Mouse (Mus musculus): ENCODE results near the gene Gm20388. TPM values are rescaled to one million over a fixed set of nuclear protein-coding genes. Genes with fewer than 3 reads are reported as not detected.

Gm20388 gene
- total RNA-seq, 2 experiments from 2014 or later = 8.8 TPM

DNA sequence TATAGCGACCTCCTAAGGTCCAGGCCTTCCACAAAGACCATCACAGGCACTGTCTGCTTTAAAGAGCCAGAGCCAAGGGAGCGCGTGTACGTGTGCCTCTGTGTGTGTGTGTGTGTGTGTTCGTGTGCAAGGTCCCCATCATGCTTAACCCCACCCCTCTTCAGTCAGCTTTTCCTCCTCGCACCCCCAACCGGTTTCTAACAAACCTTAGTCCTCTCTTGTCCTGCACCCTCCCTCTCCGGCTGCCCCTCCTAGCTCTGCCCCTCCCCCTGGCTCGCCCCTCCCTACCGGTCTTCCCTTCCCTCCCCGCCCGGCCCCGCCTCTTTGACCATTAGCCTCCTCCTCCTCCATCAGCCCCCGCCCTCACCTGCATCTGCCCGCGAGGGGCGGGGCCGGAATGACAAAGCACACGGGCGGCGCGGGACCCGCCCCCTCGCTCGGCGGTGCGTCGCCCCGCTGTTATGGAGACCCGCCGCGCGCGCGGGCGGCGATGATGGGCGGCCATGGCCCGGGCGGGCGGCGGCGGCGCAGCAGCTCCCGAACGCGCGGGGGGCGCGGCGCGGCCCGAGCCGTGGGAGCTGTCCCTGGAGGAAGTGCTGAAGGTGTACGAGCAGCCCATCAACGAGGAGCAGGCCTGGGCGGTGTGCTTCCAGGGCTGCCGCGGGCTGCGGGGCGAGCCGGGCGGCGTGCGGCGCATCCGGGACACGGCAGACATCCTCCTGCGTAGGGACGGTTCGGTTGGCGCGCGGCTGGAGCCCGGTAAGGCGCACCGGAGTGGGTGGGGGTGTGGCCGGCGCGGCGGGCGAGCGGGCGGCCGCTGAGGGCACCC, 3421.8 kb downstream of the Gm20388 start, which contains the start of gene Spire2:
TSS of gene Spire2 (plus strand) at position 452 of the 829 bp plus-strand sequence.
- peak; percentile 52 to 54 for DNase-seq (ENCODE audit: extremely low spot score in 1 of 2, low spot score in 1 of 2)

DNA sequence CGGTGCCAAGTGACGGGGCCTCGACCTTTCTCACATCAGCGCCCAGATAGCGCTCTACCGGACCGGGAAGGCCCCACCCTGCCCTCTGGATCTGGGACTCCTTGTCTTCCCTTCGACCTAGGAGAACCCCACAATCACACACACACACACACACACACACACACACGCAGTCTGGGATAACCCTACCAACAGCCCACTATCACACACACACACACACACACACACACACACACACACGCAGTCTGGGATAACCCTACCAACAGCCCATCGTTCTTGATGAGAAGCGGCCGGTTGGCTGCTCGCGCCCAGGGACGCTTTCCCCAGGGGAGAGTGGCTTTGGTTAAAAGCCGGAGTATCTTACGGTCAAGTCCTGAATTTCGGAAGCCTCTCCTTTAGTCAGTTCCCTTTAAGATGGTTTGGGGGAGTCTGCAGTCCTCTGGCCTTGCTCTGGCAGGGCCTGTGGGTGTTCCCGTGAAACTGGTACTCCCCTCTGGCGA, 3422.5 kb downstream of the Gm20388 start:
- no peak for DNase-seq (ENCODE audit: extremely low spot score in 1 of 2, low spot score in 1 of 2)

DNA sequence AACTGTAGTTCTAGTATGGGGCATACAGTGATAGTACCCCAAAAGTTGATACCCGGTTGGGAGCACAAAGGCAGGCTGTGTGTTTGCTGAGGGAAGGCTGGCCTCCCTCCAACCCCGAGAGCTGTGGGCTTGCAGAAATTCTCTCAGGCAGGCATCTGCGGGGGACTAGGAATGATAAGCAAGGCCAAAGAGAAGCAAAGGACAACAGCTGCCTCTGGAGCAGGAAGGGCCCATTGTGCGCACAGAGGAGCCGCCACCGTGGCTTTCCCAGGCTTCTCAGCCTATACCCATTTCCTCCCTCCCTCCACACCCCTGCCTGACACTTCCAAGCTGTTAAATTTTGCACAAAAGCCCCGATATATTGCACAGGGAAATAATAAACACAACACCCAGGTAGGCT, 3423.2 kb downstream of the Gm20388 start:
- peak in 1 of 2 experiments; percentile 13 for DNase-seq (ENCODE audit: extremely low spot score in 1 of 2, low spot score in 1 of 2)

DNA sequence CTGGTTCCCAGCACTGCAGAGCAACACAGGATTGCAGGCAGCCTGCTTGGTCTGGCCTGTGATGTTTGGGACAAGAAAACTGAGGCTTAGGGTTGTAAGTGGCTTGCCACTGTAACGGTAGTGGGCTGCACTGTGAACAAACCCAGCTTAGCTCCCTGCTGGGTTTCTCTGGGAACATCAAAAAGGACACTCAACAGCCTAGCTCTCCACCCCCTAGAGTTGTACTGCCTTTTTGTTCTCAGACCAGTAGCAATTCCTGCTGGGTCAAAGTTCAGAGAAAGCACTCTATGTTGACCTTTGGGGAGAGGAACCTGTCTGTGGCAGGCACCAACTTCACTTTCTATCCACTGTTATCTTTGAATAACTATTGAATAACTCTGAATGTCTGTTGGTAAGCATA, 3423.8 kb downstream of the Gm20388 start:
- DNase-seq (ENCODE audit: extremely low spot score in 1 of 2, low spot score in 1 of 2) = no peak

DNA sequence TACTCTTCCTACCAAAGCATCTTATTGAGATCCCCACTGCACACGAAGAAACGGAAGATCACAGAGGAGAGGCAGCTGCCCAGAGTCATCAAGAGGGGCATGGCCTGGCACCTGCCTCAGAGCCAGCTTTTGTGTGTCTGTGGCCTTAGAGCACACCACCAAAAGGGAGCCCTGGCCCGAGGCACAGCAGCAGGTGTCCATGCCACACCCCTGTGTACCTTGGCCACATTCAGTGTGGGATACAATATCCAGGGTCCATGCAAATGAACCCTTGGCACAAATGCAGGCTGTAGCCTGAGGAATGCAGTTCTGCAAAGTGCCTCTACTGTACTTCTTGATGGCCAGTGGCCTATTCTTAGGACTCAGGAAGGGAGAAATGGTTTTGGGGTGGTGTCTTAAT, 3426.8 kb downstream of the Gm20388 start:
- DNase-seq (ENCODE audit: extremely low spot score in 1 of 2, low spot score in 1 of 2) = no peak

DNA sequence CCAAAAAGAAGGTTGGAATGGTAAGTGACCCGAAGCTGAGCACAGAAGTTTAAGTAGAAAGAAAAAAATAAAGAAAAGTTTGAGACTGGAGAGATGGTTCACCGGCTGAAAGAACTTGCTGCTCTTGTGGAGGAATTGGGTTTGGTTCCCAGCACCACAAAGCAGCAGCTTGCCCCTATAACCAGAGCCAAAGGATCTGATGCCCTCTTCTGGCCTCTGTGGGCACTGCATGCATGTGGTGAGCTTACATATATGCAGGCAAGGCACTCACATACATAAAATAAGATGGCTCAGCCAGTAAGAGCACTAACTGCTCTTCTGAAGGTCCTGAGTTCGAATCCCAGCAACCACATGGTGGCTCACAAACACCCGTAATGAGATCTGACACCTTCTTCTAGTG, 3429.4 kb downstream of the Gm20388 start:
- DNase-seq (ENCODE audit: extremely low spot score in 1 of 2, low spot score in 1 of 2) = no peak

DNA sequence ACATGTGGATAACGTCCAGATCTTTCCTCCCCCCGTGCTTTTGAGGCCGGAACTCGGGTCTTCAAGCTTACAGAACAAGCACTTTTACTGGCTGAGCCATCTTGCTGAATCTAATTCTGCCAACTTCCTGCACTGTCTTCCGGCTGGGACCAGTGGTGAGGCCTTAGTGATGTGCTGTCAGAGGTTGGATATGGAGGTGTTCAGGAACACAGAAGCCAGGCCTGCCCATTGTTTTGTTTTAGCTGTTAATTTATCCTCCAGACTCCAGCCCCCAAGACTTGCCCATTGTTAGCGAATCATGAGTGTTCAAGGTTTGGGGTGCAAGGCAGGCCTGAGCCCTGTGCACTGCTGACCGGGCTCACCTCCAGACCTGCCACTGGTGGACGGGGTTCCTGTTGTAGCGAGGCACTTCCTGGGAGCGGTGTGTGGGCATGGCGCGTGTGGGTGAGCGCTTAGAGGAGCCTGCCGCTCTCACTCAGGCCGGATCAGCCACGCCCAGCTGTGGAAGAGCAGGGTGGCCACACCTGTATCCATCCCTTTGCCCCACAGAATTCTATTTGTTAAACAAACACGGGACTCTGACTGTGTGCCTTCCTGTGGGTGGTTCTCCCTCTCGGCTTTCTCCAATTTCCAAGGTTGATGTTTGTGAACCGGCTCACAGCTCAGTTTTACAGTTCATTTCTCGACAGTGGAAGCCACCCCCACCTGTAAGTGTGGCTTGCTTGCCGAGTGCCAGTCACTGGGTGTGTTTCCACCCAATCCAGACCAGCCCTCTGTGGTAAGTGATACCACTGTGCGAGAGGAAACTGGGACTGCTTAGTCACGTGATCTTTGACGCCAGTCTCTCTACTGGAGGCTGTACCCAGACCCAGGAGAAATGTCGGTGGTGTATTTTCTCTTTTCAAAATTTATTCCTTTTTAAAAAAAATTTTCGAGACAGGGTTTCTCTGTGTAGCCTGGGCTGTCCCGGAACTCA, 3430.7 kb downstream of the Gm20388 start:
- no peak for DNase-seq (ENCODE audit: extremely low spot score in 1 of 2, low spot score in 1 of 2)

DNA sequence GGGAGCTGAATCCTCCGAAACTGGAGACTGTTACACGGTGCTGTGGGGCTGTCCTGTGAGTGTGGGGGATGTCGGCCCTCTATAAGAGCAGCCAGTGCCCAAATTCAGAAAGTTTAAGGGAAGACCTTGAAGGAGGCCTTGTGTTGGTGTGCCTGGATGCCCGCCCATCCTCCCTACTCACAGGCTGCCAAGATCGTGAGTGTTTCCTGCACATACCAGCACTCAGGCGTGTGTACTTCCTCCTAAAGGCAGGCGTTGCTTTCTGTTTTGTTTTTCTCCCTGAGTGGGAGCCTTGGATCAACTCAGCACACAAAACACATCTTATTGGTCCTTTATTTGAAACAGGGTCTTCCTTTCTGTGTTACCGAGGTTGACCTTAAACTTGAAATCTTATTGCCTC, 3431.6 kb downstream of the Gm20388 start:
- DNase-seq (ENCODE audit: extremely low spot score in 1 of 2, low spot score in 1 of 2) = no peak

DNA sequence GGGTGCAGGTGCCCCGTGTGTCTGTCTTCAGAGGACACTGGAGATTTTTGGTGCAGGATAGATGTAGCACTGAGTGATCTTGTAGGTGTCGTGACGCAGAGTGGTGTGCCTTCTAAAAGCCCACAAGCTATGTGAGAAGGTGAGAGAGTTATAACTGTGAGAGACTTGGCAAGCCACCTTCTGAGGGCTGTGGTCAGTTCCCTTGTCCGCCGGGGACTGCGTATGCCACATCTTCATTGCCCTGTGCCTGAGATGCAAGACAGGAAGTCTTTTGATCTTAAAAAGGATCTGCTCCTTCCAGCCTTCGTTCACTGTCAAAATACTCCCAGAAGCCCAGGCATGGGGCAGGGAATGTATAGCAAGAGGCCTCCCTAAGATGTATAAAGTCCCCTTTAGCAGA, 3432.3 kb downstream of the Gm20388 start:
- no peak for DNase-seq (ENCODE audit: extremely low spot score in 1 of 2, low spot score in 1 of 2)

DNA sequence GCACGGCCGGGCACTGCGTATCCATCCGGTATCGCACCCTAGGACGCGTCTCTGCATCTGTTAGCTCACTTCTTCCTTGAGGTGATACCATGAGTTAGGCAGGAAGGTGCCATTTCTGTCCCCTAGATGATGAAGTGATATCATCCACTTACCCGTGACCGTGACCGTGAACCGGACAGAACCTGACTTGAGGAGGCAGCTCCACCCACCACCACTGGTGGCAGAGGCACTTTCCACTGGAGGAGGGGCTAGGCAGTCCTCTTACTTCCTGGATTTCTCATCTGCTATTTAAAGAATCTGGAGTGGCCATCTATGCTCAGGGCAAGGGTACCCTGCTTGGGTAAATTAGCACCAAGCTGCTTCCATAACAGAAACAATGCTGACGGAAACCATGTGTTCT, 3432.8 kb downstream of the Gm20388 start:
- no peak for DNase-seq (ENCODE audit: extremely low spot score in 1 of 2, low spot score in 1 of 2)

DNA sequence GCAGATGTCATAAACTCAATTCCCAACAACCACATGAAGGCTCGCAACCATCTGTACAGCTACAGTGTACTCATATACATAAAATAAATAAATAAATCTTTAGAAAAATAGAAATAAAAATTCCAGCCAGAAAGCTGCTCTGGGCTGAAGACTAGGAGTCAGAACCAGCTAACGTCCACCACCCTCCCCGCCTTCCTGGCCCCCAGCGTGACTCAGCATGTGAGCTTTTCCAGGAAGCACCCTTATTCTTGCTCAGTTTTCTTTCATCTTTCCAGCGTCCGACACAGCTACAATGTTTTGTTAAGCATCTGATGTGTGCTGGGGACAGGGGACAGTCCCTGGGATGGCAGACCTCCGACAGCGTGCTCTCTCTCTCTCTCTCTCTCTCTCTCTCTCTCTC, 3434.5 kb downstream of the Gm20388 start:
- no peak for DNase-seq (ENCODE audit: extremely low spot score in 1 of 2, low spot score in 1 of 2)

DNA sequence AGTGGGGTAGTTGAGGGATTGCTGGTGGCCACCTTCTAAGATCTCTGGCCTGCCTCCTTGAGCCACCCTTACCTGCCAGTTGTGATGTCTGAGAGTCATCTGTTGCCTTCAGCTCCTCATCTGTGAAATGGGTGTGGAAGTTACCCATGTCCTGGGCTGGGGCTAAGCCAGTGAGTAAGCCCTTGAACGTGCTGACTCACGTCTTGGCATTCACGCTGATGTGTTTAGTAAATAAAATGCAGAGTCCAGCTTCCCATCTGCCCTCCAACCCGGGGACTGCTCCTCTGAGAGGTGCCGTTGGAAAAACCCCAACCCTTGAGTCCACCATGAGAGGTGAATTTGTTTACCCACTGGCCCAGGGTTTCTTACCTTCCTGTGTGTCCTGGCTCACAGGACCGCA, 3435.2 kb downstream of the Gm20388 start:
- no peak for DNase-seq (ENCODE audit: extremely low spot score in 1 of 2, low spot score in 1 of 2)

DNA sequence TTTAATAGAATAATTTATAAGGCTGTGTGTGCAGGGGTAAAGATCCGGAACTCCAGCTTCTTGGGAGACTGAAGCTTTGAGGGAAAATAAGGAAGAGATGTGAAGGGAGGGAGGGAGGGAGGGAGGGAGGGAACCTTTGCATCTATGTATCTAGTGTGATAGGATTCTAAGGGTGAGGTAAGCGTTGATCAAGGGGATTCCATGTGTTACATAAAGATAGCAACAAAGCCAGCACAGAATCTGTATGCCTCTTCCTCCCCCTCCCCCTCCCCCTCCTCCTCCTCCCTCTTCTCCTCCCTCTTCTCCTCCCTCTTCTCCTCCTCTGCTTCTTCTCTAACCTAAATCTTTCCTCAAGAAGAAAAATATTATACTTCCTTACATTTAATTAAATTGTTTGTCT, 3436.7 kb downstream of the Gm20388 start:
- DNase-seq (ENCODE audit: extremely low spot score in 1 of 2, low spot score in 1 of 2) = no peak

DNA sequence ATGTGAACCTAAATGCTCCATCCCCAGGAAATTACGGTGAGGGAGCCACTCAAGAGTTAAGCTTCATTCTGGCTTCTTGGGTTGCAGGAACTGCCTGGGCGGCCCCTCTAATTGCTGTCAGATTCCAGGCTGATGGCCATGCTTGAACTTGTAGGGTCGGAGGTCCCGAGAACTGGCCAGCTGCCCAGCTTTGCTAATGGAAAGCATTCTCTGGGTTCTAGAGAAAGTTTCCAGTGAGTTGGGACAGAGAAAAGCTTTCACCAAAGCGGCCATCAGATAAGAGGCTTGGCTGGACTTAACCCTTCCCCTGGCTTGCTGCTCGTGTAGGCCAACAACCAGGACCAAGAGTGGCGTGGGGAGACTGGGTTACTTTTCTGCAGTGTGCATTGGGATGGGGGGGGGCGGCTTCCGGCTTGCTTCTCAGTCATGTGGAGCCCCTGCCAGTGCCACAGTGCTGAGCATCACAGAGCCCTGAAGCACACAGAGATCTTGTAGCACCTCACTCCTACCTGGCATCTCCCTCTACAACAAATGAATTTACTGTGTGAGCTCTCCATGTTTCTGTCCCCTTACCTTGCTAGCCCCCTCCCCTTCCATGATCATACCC, 3437.7 kb downstream of the Gm20388 start:
- peak in 1 of 2 experiments; percentile 33 for DNase-seq (ENCODE audit: extremely low spot score in 1 of 2, low spot score in 1 of 2)

DNA sequence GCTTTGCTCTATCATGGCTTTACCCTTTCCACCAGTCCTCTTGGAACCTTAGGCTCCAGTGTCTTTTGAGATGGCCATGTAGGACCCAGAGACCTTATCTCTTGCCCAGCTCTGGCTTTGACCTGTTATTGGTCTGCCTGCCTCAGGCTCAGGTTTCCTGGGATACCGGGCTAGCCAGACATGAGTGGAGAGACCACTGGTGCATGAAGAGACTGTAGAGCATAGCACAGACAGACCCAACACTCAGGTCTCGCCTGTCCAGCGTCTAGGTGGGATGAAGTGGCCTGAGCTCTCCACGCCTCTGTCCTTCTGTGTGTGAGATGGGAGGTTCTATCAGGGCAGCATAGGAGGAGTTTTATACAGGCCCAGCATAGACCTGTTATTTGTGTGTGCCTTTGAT, 3438.4 kb downstream of the Gm20388 start:
- no peak for DNase-seq (ENCODE audit: extremely low spot score in 1 of 2, low spot score in 1 of 2)

DNA sequence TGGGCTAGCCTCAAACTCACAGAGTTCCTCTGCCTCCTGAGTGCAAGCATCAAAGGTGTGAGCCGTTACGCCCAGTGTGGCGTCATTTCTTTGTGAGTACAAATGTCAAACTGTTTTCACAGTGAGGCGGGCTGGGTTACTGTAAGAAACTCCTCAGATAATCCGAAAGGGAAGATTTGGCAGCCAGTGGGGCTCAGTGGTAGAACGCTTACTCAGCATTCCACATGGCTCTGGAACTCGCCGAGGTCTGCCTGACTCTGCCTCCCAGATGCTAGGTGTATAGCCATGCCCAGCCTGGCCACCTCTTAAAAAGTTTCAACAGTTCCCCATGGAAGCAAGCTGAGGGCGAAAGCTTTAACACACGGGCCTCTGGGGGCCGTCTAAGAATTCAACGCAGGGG, 3441.5 kb downstream of the Gm20388 start:
- no peak for DNase-seq (ENCODE audit: extremely low spot score in 1 of 2, low spot score in 1 of 2)

DNA sequence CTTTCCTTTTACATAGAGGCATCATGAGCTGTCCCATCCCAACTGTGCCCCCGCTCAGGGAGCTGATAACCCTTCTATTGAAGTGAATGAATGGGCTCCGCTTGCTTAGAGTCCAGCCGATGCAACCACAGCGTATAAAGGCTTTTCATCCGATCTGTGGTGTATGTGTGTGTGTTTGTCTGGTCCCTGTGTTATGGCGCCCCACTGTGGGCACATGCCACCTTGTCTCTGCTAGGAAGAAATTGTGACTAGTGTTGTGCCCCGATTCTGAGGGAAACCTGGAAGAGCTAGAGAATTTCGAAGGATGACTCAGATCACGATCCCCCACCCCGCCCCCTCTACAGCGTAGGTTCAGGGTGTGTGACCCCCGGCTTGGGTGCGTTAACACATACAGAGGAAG, 3442.1 kb downstream of the Gm20388 start:
- peak in 1 of 2 experiments; percentile 56 for DNase-seq (ENCODE audit: extremely low spot score in 1 of 2, low spot score in 1 of 2)

DNA sequence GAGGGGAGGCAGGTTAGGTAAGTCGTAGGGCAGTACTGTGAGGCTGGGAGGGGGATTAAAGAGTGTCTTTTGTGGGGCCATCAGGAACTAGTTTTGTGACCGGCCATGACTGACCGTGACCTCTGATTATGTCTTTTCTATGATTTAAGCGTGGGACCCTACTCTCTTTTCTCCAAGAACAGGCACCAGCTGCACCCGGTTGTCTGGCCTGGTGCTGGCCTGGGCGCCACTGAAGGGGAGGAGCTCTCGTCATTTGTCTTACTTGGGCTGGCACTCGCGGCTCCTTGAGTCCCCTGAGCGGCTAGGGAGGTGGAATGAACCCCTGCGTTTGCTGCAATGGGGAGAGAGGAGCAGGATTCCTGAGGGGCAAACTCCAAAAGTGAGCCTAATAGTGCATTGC, 3442.6 kb downstream of the Gm20388 start:
- no peak for DNase-seq (ENCODE audit: extremely low spot score in 1 of 2, low spot score in 1 of 2)

DNA sequence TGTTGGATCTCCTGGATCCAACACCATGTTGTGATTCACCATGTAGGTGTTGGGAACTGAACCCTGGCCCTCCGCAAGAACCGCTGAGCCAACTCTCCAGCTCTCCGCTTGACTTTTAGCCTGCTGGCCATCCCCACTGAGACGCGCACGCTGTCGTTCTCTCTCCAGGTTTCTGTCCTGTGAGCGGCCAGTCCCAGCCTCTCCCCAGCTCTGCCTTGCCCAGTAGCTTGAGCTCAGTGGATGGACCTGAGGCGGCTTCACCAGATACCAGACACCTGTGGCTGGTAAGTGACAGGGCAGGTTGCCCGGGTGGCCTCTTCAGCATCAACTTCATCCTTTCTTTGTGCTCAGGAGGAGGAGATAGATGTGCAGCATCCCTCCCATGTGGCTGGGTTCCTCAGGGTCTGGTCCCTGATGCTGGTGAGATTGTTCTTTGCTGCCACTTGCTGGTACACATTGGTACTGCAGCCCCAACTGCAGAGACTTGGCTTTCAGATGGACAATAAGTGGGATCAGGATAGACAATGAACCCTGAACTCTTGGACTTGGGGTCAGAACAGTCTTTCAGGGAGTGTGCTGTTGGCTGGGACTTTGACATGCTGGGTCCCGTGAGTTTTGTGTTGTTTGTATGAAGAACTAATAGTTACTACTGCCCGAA, 3450.6 kb downstream of the Gm20388 start:
- peak; percentile 80 to 97 for DNase-seq (ENCODE audit: extremely low spot score in 1 of 2, low spot score in 1 of 2)
